Mouse (Mus musculus): ENCODE results near the gene Commd7. TPM values are rescaled to one million over a fixed set of nuclear protein-coding genes. Genes with fewer than 3 reads are reported as not detected.
A peak's percentile ranks its signal among the peaks of the same experiment; 100 is the strongest.

Commd7 gene
- total RNA-seq, 2 experiments from 2014 or later: 36.6 to 44.7 TPM

DNA sequence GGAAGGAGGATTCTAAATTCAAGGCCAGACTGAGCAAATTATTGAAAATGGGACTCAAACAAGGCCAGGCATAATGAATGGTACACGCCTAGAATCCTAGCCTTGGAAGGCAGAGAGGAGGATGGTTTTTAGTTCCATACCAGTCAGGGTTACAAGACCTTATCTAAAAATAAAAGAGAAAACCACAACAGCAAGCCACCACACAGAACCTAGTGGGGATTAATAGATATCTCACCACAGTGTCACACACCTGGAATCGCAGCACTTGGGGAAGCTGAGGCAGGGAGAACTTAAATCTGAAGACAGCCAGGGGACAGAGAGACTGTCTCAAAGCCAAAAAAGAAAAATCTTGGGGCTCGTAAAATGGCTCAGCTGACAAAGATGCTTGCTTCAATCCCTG, 1.6 kb downstream of the Commd7 start:
- no peak for DNase-seq

DNA sequence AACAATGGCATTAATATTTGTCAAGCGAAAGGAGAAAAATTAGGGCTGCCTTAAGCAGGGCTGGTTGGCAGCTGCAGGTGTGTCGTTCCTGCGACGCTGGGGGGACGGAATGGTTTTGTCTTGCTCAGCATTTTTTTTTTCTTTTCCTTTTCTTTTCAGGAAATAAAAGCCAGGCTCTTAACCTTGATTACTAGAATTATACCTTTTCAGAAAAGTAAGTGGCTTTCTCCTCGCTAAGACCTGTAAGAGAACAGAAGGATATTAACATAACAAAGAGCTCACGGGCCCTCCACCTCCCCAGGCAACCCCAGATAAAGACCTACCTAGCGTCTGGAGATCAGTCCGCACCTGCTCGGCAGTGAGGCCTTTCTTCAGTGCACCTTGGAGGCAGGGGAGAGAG, 10.1 kb downstream of the Commd7 start:
- no peak for DNase-seq

DNA sequence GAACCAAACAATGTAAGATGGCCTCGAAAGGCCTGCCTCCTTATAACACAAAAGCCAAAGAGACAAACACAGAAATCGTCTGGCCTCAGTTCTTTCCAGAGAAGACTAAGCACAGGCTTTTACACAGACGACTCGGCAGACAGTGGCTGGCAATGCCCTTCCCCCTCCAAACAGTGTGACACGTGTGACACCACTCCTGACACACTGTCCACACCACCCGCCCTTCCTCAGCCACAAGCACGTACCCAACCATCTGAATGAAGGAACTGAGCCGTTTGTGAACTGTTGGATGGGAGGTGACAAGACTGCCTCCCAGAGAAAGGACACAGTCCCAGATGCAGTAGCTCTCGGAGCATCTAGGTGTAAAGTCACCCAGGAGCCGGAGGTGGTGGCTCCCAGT, 13.7 kb downstream of the Commd7 start:
- no peak for DNase-seq

DNA sequence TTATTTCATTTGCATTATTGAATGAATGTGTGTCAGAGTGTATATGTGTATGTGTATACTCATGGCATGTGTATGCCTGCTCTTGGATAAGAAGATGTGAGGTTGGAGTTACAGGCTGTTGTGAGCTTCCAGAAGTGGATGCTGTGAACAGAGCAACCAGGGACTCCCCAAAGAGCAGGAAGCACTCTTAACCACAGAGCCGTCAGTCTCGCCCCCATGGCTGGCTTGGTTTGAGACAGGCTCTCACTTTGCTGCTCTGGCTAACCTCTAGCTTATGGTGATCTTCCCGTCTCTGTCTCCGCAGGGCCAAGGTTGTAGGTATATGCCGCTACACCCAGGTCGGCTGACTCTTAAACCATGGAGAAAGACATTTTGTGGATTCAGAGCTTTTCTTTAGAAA, 14.1 kb downstream of the Commd7 start:
- DNase-seq: no peak

DNA sequence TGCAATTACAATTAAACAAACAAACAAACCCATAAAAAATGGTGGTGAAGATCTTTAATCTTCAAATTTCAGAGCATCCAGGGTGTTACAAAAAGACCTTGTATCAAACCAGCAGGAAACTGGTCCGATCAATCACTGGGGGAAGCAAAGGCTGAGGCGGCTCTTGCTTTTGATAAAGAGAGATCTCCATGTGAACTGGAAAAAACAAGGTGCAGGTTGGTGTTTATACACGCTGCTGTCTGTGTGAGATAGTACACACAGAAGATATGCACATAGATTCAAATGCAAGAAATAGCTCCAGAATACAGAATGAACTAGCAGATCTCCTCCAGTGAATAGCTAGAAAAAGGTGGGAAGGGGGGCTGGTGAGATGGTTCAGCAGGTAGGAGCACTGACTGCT, 15.7 kb downstream of the Commd7 start:
- no peak for DNase-seq

DNA sequence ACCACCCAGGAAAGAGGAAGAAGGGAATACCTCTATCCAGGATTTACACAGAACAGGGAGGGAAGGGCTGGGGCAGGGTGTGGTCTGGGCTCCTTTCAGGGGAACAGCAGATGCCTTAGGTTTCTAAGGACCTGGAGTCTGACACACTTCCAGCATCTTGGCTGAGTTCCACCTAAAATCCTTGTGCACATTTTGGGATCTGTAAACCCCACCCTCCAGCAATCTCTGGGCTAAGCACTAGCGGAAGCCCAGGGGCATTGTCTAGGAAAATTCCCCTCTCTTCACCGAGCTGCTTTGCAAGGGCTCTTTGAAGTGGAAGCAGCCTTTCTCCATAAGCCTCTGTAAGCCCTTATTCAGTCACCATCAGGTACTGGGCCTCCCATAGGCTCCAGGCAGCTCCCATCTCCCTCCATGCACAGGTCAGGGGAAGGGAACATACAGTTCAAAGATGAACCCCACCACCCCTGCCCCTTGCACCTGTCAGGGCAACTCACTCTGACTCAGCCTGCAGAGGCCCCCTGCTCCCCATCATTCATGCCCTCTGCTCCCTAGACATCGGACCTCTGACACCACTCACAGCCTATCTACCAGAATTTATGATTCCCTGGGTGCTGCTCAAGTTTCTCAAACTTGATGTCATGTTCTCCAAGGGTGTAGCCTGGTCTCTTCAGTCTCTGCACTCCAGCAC, 19.8 kb downstream of the Commd7 start:
- no peak for DNase-seq

DNA sequence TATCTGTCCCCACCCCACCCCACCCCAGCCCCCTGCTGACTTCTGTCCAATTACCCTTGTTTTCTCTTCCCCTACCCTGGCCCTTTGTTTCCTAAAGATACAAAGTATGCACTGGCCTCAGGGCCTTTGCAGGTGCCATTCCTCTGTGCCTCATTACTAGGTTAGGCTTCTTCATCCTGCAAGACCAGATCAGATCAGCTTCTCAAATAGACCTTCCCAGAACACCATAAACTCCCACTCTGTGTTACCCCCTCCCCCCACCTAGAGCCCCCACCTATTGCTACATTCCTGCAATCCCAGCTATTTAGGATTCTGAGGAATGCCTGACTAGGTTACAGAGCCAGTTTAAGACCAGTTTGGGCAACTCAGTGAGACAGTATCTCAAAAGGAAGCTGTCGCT, 20.8 kb downstream of the Commd7 start:
- DNase-seq: no peak

DNA sequence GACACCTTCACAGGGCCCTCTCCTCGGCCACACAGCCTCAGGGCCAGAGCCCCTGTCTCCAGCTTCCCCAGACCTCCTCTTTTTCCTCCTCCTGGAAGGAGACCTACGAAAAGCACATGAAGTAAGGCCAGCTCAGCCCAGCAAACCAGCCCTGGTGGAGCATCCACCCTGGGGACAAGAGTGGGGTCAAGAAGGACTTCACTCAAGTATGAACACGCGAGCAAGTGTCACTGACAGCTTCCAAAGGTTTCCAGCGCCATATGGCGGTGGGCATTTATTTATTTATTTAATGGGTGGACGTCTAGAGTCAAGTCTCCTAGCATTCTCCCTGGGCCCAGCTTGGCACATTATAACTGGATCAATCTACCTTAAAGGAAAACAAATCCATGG, 21.3 kb downstream of the Commd7 start:
- no peak for DNase-seq

DNA sequence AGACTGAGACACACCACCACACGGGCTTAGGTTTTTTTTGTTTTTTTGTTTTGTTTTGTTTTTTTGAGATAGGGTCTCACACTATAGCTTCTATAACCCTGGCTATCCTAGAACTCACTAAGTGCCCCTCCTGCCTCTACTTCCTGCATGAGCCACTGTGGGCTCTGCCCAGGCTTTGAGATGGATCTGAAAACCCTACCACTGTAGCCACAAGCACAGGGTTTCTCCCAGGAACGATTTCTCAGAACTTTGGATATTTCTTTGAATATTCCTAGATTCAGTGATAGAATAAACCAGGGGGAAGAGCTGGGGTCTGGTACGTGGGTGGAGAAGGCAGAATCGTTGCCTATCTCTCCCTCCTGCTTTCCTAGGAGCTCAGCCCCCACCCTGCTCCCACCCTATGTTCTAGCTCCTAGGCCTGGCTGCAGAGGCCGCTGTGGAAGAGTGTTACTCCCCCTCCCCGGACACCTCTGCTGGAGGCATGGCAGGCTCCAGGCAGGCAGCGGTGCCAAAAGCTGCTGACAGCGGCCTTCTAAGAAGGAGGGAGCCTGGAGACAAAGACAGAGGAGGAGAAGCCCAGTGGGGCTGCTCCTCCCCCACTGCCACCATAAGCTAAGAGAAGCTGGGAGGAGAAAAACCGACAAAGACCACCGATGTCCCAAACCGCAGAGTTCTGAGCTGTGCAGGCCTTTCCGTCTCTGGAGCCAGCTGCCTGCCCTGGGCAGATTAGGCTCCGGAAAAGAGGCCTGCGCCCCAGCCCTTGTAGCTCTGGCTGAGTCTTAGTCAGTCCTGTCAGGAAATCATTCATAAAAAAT, 21.9 kb downstream of the Commd7 start:
- DNase-seq: peak; percentile 54 to 56

DNA sequence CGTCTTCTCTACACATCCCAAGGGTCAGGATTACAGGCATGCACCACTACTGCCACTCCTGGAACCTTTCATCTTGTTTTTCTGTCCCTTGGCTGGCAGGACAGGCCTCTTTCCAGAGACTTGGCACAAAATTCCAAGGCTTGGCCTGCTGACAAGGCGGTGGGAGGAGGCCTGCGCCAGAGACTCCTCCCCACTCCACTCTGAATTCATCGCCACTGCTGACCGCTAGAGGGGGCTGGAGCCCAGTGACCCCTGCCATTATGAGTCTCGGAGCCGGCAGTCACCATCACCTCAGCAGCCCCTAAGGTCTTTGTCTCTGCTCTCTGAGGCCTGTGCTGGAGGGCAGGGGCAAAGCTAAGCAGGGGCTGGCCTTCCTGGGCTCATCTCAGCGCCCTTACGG, 23.0 kb downstream of the Commd7 start:
- DNase-seq: peak; percentile 94 to 96

DNA sequence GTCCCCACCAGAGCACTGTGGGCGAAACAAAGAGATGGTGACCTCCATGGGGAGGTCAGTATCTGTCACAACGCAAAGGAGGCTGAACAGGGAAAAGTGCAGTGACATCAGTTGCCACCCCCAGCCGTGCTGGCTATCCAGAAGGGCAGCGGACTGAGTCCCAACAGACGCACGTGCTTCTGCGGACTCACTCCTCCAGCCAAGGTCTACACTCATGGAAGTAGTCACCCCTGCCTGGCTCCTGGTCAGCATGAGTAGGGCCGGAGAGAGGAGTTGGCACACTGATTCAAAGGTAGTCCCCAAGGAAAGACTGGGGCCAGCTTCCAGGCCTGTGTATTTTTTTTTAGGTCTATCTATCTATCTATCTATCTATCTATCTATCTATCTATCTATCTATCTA, 23.5 kb downstream of the Commd7 start:
- peak; percentile 78 to 81 for DNase-seq

DNA sequence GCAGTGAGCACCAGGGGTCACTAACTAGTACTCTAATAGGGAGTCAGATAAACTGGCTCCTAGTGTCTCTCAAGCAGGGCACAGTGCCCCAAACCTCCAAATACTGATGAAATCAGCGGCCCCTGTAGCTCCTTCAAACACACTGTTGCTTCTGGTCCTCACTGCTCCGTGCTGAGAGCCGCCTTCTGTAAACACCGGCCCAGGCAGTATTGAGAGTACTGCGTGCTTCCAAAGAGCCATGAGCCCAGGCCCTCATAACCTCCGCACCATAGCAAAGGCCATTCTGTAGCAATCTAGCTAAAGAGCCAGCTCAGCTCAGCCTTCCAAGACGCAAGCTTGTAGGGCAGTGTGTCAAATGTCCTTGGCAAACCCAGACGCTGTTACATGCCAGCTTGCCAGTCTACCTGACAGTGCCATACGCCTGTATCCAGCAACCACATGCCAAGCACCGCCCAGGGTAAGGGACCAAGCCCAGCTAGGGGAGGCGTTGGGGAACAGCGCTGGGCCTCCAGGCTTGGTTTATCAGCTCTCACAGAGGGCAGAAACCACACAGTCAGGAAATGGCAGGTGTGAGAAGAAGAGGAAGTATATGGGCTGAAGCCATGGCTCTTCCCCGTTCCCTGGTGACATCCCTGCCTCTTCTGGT, 24.6 kb downstream of the Commd7 start:
- peak; percentile 74 to 76 for DNase-seq

DNA sequence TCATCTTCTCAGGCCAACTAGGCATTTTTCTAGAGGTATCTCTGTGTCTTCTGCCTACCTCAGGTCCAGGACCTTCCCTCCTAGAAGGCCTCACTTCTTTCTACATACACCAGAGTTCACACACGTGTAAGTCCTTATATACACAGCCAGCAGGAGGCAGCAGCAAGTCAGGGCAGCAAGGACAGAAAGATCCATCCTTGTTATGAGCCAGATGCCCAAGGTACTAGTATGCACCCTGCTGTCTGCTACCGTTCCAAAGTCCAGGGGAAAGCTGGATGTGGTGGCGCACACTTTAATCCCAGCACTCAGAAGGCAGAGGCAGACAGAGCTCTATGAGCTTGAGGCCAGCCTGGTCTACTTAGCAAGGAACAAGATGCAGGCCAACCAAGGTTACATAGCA, 26.2 kb downstream of the Commd7 start:
- DNase-seq: peak; percentile 50 to 52

DNA sequence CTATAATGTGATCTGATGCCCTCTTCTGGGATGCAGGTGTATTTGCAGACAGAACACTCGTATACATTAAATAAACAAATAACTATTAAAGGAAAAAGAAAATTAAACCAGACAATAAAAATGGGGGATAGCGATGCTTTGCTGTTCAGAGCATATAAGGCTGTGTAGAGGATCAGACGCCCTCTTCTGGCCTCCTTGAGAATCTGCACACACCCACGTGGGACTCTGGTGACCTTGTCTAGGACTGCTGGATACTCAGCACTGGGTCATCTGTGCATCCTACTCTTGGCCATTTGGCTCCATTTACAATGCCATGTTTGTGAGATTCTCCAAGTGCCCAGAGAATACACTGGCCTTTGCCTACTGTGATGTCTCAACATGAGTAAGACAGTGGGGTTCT, 28.9 kb downstream of the Commd7 start:
- DNase-seq: peak in 1 of 2 experiments; percentile 51

DNA sequence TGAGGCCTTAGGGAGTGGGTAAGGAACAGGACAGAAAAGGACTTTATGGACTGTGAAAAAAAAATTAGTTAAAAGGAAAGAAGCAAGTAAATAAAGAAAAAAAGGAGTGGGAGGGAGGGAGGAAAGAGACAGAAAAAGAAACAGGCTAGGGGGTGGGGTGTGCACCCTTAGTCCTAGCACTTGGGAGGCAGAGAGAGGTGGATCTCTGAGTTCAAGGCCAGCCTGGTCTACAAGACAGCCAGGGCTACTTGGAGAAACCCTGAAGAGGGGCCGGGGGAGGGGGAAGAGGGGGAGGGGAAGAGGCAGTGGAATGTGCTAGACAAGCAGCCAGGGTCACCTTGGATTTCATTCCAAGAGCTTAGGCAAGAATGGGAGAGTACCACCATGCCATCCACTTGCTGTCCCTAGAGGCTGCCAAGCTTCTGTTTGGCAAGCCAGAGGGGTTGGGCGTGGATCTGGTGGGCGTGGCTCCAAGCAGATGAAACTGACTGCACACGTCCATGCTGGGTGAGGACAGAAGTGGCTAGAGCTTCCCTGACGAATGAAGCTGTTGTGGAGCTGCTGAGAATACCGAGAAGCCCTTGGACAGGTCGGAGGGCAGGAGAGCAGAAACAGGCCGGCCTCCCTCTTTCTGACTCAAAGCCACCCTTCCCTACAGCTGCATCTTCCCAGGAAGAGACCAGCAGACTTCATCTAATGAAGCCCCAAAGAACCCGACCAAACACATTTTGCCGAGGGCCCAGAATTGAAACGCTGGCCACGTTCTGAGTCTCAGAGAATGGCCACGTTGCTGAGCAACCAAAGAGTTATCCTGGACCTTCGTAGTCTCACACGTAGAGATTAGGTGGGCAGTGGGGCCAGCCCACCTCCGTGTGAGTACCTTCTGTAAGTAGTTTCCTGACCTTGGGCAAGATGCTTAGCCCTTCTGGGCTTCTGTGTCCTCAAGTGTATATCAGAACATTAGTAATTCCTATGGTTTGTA, 31.6 kb downstream of the Commd7 start:
- peak; percentile 79 to 83 for DNase-seq

DNA sequence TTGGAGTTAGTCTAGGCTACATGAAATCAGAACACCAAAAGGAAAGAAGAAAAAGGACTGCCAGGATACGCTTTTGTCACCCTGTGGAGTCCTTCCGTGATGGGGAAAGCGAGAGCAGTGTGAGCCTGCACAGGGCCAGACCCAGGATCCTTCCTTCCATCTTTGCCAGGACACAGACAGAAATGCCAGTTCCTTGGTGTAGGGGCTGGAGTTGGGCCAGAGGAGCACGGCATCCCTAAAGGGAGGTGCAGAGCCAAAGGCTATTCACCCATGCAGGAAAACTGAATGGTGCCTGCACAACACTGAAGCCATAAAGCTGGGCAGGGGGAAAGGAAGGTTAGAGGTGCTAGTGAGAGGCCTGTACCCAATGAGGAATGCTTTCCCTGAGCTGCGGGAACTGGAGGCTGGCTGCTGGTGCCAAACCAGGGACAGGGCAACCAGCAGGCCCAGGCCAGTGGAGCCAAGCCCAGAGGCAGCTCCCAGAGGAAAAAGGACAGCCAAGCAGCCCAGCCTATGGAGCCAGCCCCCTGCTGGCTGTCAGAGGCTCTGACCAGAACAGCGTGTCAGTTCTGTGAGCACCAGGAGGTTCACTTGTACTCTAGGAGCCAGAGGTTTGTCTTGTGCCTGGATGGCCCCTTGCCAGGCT, 32.4 kb downstream of the Commd7 start:
- DNase-seq: peak; percentile 54 to 73

DNA sequence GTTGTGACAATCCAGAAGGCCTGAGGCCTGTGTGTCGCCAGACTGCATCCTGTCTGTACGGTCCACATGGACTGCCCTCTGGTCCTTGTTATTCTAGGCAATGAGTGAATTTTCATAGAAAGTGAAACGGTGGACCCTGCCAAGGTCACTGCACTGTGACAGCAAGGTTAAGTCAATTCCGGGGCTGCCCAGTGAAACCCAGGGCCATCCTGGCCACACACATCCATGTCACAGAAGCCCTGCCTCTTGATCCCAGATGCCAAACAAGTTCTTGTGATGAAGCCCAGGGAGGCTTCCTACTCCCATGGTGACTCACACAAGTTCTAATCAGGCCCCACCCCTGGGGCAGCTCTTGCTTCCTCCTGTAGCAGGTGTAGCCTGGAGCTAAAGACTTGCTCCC, 35.0 kb downstream of the Commd7 start:
- DNase-seq: peak; percentile 70

DNA sequence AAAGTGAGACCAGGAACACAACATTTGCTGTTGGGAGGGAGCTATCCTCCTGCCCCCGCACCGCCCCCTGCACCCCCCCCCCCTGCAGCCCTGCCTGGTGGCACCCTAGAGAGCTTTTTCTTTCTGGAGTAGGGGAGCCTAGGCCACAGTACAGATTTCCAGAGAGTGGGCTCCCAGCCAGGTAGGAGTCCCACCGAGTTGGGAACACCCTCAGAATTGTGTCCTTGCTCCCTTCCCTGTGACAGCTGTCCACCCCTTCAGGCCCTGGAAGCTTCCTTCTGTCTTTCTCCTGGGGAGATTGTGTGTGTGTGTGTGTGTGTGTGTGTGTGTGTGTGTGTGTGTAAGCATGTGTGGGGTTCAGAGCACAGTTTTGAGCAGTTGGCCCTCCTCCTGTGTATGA, 35.6 kb downstream of the Commd7 start:
- no peak for DNase-seq

DNA sequence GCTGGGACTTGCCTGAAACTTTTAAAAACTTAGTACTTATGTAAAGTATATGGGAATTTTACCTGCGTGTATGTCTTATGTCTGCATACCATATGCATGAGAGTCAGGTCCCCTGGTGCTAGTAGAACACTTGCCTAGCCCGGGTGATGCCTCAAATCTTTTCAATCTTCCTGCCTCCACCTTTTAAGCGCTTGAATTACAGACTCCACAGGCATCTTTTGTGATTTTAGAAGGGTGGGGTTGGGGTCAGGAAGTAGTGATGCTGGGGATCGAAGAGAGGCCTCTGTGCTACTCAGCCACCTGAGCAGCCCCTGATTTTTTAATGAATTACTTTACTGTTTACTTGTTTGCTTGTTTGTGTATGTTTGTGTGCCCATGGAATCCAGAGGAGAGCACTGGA, 37.6 kb downstream of the Commd7 start:
- DNase-seq: no peak

DNA sequence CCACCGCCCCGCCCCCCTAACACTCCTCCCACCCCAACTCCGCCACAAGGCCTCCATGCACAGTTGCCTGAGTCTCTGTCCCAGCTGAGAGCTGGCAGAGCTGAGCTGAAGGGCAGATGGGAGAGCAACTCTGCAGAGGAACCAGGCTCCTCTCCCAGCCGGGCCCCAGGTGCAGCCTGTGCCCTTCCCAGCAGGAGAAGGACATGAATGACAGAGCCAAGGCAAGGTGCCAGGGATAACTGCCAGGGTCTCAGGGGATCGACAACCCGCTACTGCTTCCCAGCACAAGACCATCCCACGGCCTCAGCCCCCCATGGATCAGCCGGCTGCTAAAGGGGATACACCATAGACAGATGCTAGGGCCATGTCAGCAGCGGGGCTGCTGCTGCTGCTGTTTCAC, 39.4 kb downstream of the Commd7 start:
- no peak for DNase-seq
